Mouse (Mus musculus): Measurements from ENCODE around the gene Xdh. TPM values are rescaled to one million over a fixed set of nuclear protein-coding genes. Genes with fewer than 3 reads are reported as not detected.

Xdh gene
- polyA plus RNA-seq, 1 experiment from 2014 or later: 1.2 TPM

DNA sequence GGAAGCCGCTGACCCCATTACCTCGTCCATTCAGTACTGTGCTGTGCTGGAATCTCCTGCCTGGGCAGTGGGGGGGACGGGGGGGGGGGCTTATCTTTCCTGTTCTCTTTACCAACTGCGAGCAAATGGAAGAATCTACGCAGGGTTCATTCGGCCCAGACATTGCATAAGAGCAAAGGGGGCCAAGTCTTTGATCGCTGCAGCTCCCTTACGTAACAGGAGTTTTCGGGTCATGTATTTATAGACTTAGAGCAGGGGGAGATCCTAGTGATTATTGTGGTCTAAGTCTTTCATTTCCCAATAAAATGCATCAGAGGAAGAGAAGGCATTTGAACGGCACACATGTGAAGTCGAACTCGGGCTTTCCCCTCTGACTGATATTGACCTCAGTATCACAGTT is 66.7 kb downstream of the Xdh start:
- no peak for TF ChIP-seq CTCF (IDR thresholded peaks at IDR 0.05; ENCODE audit: low read depth)
- ATAC-seq (ENCODE audit: insufficient read depth) (no peak), DNase-seq (no peak)
- no peak overlapping the region for H3K4me3 ChIP-seq (ENCODE audit: low read depth, low read length)
- H3K36me3 ChIP-seq (ENCODE audit: insufficient read depth): no peaks in the 10 kb centered on the region
- H3K9me3 ChIP-seq (ENCODE audit: low read depth, low read length): no peaks in the 10 kb centered on the region
- H3K9ac ChIP-seq: no peak overlapping the region
- H3K27me3 ChIP-seq (ENCODE audit: insufficient read depth, low read length): no peaks in the 10 kb centered on the region
- WGBS: 65% methylated on average over 12 of the region's 12 CpGs
- no peak overlapping the region for H3K4me2 ChIP-seq
- H3K27ac ChIP-seq (ENCODE audit: low read depth): no peak overlapping the region
- H3K4me1 ChIP-seq (ENCODE audit: insufficient read depth): no peaks in the 10 kb centered on the region

DNA sequence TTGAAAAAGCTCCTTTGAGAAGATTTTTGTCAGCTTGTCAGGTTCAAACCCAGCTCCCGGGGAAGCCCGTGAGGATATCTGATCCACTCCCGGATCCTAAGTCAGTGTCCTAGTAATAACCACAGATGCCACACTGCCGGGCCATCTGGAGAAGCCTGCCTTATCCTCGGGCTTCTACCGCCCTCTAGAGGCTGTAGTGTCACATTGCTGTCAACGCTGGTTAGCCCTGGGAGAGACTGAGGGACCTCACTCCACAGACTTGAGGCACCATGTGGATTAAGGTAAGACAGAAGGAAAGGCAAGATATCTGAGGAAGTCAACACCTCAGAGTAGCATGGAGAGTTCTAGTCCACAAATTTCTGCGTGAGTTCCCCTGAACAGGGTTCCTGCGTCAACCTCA is 67.8 kb downstream of the Xdh start:
- DNase-seq (peak; percentile 94), ATAC-seq (ENCODE audit: insufficient read depth) (peak; percentile 92)
- Histone ChIP-seq H3K27ac (ENCODE audit: low read depth) (no peak overlapping the region), H3K36me3 (ENCODE audit: insufficient read depth) (no peaks in the 10 kb centered on the region), H3K27me3 (ENCODE audit: insufficient read depth, low read length) (no peaks in the 10 kb centered on the region), H3K4me3 (ENCODE audit: low read depth, low read length) (no peak overlapping the region), H3K4me1 (ENCODE audit: insufficient read depth) (no peaks in the 10 kb centered on the region), H3K9ac (no peak overlapping the region), H3K9me3 (ENCODE audit: low read depth, low read length) (no peaks in the 10 kb centered on the region), H3K4me2 (no peak overlapping the region)
- peak; percentile 96 for TF ChIP-seq CTCF (IDR thresholded peaks at IDR 0.05; ENCODE audit: low read depth)
- WGBS: 10% methylated on average over 9 of the region's 9 CpGs

DNA sequence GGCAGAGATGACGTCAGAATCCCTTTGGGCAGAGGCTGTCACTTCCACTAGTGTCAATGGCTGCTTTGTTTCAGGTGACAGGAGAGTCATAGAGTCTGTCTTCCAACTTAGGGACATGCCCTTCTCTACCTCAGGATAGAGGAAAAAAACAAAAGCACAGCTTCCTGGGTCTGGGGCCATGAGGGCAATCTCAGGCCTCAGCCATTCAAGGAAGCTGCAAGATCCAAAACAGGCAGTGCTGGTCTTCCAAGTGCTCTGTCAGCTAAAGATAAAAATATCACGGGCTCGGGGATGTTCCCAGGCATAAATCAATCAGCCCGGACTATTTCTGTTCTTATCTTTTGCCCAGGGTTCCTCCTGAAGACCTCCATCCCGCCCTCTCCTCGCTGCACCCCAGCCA is 68.7 kb downstream of the Xdh start:
- 46% methylated on average over 6 of the region's 6 CpGs for WGBS
- no peak for TF ChIP-seq CTCF (IDR thresholded peaks at IDR 0.05; ENCODE audit: low read depth)

DNA sequence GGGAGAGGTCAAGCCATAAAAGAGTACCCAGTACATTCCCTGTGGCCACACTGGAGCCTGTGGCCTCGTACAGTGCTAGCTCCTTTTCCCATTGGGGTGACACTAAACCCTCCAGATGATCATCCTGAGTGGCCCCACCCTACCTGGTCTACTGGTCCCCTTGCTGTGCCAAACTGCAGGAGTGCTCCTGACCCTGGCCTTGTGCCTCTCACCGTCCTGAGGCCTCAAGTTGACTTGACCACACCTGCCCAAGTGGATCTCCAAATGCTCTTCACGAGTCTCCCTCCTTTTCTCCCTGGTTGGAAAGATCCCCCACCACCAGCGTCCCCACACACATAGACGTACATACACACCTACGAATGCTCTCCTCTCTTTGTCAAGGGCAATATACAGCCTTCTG is 69.7 kb downstream of the Xdh start:
- Histone ChIP-seq H3K36me3 (ENCODE audit: insufficient read depth) (no peaks in the 10 kb centered on the region), H3K9me3 (ENCODE audit: low read depth, low read length) (no peaks in the 10 kb centered on the region), H3K4me2 (no peak overlapping the region), H3K4me3 (ENCODE audit: low read depth, low read length) (no peak overlapping the region), H3K9ac (no peak overlapping the region), H3K4me1 (ENCODE audit: insufficient read depth) (no peaks in the 10 kb centered on the region), H3K27me3 (ENCODE audit: insufficient read depth, low read length) (no peaks in the 10 kb centered on the region), H3K27ac (ENCODE audit: low read depth) (no peak overlapping the region)
- no peak for TF ChIP-seq CTCF (IDR thresholded peaks at IDR 0.05; ENCODE audit: low read depth)
- 73% methylated on average over 6 of the region's 6 CpGs for WGBS
- DNase-seq (no peak), ATAC-seq (ENCODE audit: insufficient read depth) (no peak)

More for the DNA sequence above, 68.7 kb downstream of the Xdh start:
- no peaks in the 10 kb centered on the region for H3K36me3 ChIP-seq (ENCODE audit: insufficient read depth)
- DNase-seq (no peak), ATAC-seq (ENCODE audit: insufficient read depth) (no peak)
- H3K9me3 ChIP-seq (ENCODE audit: low read depth, low read length): no peaks in the 10 kb centered on the region
- H3K27ac ChIP-seq (ENCODE audit: low read depth): no peak overlapping the region
- no peak overlapping the region for H3K4me2 ChIP-seq
- H3K9ac ChIP-seq: no peak overlapping the region
- no peaks in the 10 kb centered on the region for H3K4me1 ChIP-seq (ENCODE audit: insufficient read depth)
- no peaks in the 10 kb centered on the region for H3K27me3 ChIP-seq (ENCODE audit: insufficient read depth, low read length)
- no peak overlapping the region for H3K4me3 ChIP-seq (ENCODE audit: low read depth, low read length)

DNA sequence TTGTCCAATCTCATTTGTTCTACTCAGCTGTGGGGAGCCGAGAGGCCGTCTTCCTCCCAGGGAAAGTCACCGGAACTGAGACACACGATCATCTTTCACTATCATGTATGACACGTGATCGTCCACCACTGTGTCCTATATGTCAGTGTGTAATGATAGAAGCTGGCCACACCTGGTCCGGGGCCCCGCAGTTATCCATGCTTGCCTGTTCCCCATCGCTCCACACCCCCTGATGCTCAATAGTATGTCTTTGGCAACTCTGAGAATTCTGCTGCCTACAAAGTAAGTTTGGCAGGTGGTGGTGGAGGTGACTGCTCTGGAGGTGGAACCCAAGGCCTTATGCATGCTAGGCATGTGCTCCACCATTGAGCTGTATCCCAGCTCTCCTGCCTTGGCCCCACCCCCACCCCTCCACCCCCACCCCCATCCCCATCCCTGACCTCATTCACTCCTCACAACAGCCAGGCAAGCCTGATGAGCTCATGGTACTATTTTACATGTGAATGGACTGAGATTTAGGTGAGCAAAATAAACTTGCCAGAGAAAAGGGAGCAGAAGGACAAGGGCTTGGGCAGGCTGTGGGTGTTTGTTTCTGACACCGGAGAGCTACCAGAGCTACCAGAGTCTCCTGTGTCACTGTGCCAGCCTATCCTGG is 70.6 kb downstream of the Xdh start:
- H3K4me2 ChIP-seq: no peak overlapping the region
- H3K27ac ChIP-seq (ENCODE audit: low read depth): no peak overlapping the region
- H3K36me3 ChIP-seq (ENCODE audit: insufficient read depth): no peaks in the 10 kb centered on the region
- no peak overlapping the region for H3K4me3 ChIP-seq (ENCODE audit: low read depth, low read length)
- H3K4me1 ChIP-seq (ENCODE audit: insufficient read depth): no peaks in the 10 kb centered on the region
- TF ChIP-seq CTCF (IDR thresholded peaks at IDR 0.05; ENCODE audit: low read depth): no peak
- 83% methylated on average over 10 of the region's 10 CpGs for WGBS
- no peak overlapping the region for H3K9ac ChIP-seq
- ATAC-seq (ENCODE audit: insufficient read depth) (no peak), DNase-seq (no peak)
- no peaks in the 10 kb centered on the region for H3K27me3 ChIP-seq (ENCODE audit: insufficient read depth, low read length)
- no peaks in the 10 kb centered on the region for H3K9me3 ChIP-seq (ENCODE audit: low read depth, low read length)

DNA sequence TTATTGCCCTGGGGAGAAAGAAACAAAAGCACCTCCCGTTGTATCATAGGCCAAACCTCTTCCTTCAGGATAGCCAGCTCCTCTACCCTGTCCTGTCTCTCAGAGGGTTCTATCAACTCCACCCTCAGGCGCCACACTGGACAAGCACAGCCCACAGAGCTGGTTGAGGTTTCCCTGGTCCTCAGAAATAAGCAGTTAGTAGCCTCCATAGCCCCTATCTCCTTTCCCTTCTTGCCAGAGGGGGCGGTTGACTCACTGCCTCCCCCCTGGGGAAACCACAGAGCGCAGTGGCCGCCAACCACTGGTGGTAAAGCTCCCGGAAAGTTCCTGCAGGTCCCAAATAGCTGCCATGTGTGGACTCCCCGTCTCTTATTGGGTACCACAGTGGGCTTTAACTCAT is 74.3 kb downstream of the Xdh start:
- H3K4me2 ChIP-seq: no peak overlapping the region
- no peak for ATAC-seq (ENCODE audit: insufficient read depth)
- no peaks in the 10 kb centered on the region for H3K36me3 ChIP-seq (ENCODE audit: insufficient read depth)

DNA sequence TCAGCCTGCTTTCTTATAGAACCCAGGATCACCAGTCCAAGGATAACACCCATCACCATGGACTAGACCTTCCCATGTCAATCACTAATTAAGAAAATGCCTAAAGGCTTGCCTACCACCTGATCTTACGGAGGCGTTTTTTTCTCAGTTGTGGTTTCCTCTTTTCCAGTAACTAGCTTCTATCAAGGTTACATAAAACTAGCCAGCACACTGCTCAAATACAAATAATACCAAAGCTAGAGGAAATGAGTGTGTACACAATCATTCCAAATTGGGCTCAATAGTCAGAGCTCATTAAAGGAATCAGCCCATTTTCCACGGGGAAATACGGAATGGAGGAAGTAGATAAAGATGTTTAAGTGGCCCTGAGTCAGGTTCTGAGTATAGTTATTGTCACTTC is 74.7 kb downstream of the Xdh start:
- H3K4me3 ChIP-seq (ENCODE audit: low read depth, low read length): no peak overlapping the region
- H3K36me3 ChIP-seq (ENCODE audit: insufficient read depth): no peaks in the 10 kb centered on the region
- H3K27ac ChIP-seq (ENCODE audit: low read depth): no peak overlapping the region
- no peaks in the 10 kb centered on the region for H3K9me3 ChIP-seq (ENCODE audit: low read depth, low read length)
- no peak overlapping the region for H3K4me2 ChIP-seq
- 83% methylated on average over 4 of the region's 4 CpGs for WGBS
- H3K9ac ChIP-seq: no peak overlapping the region
- no peaks in the 10 kb centered on the region for H3K27me3 ChIP-seq (ENCODE audit: insufficient read depth, low read length)
- ATAC-seq (ENCODE audit: insufficient read depth) (no peak), DNase-seq (no peak)
- no peak for TF ChIP-seq CTCF (IDR thresholded peaks at IDR 0.05; ENCODE audit: low read depth)
- no peaks in the 10 kb centered on the region; the same call in 1 of the 2 replicates for H3K4me1 ChIP-seq (ENCODE audit: insufficient read depth)

More for the DNA sequence above, 74.3 kb downstream of the Xdh start:
- no peaks in the 10 kb centered on the region for H3K9me3 ChIP-seq (ENCODE audit: low read depth, low read length)
- no peak overlapping the region for H3K27ac ChIP-seq (ENCODE audit: low read depth)
- H3K9ac ChIP-seq: no peak overlapping the region
- WGBS: 79% methylated on average over 7 of the region's 7 CpGs
- no peak for TF ChIP-seq CTCF (IDR thresholded peaks at IDR 0.05; ENCODE audit: low read depth)
- H3K4me3 ChIP-seq (ENCODE audit: low read depth, low read length): no peak overlapping the region
- no peak for DNase-seq
- H3K27me3 ChIP-seq (ENCODE audit: insufficient read depth, low read length): no peaks in the 10 kb centered on the region
- no peaks in the 10 kb centered on the region; the same call in 1 of the 2 replicates for H3K4me1 ChIP-seq (ENCODE audit: insufficient read depth)

All from lung, embryonic 14.5 days (tissue).